Mouse (Mus musculus) CD4-positive helper T cell, adult 2 months (primary cell): Measurements from ENCODE around the gene Gm26897.
A peak's percentile ranks its signal among the peaks of the same experiment; 100 is the strongest.

Experiments used
- DNase-seq: peaks from one replicate; pipeline ENCODE4 v3.0.0-alpha.2; 2012; ENCODE audit warnings: low read depth, missing footprints, low spot score

Gene Gm26897

DNA sequence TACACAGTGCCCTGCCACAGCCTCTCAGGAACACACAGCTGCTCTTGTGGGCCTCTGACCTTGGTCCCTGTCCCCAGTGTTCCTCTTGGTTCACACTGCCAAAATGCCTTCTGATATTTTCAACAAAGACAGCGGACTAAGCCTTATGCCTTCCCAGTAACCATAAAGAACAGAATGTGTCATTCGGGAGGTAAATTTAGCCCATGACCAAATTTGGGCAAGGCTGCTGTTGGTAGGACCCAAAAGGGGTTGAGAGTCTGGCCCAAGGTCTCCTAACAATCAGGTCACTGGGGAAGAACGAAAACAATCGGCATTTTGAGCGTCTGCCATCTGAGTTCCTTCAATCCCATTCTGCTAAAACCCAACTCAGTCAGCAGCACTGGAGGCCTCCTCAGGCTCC, 15.9 kb downstream of the Gm26897 start:
- DNase-seq = no peak

DNA sequence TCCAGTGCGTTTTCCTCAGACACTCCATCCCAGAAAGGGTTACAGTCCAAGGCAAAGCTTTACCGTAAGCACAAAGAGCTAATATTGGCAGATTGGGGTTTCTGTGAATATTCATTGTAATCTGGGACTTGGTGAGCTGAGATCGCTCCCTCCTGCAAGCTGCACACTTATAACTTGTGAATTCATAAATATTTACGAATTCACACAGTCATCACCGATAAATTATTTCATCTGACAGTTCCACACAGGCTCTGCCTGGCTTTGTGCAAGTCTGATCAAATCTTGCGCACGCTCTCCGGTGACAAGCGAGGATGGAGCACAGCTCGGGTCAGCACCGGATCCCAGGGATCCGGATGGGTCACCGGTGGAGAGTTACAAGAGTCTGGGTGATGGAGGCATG, 16.4 kb downstream of the Gm26897 start:
- DNase-seq = no peak

DNA sequence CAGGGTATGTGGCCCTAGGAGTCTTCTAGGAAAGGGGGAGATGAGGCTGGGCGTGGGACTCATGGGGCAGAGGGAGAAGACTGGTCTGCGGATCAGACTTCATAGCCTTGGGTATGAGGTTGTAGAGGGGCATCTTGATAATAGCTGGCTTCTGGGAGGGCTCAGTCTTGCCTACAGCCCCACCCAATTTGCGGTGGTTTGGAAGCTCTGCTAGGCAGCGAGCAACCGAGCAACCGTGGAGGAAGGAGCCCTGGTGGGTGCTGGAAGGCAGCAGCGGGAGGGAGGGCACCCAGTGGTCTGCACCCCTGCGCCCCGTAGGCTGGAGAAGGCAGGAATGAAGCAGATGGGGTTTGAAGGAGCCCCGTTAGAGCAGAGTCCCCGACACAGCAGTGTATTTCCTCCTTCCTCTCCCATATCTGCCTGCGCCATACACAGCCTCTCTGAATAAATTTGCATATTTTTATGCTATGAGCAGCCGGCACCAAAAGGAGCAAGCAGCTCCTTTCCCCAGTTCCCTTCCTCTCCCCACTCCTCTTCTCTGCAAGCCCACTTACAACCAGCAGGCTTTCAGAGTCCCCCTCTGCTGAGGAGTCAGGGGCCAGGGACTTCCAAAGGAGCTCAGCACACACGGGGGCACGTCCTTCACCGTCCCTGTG, 20.9 kb downstream of the Gm26897 start:
- DNase-seq = peak; percentile 16

DNA sequence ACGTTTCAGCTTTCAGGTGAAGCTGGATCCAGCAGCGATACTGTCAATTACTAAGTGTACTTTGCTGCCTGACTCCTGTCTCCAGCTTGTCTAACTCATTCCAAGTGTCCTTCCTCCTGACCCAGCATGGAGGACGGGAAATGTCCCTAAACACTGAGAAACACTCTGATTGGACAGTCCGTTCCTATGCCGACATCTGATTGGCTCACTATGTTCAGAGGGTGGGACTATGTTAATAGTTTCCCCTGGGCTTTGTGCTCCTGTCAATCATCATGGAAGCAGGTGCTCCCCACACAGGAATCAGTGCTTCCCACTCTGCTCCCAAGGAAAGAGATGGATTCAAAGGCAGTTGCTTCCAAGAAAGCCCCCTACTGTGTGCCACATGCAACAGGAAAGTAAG, 21.6 kb downstream of the Gm26897 start:
- DNase-seq = peak; percentile 13

DNA sequence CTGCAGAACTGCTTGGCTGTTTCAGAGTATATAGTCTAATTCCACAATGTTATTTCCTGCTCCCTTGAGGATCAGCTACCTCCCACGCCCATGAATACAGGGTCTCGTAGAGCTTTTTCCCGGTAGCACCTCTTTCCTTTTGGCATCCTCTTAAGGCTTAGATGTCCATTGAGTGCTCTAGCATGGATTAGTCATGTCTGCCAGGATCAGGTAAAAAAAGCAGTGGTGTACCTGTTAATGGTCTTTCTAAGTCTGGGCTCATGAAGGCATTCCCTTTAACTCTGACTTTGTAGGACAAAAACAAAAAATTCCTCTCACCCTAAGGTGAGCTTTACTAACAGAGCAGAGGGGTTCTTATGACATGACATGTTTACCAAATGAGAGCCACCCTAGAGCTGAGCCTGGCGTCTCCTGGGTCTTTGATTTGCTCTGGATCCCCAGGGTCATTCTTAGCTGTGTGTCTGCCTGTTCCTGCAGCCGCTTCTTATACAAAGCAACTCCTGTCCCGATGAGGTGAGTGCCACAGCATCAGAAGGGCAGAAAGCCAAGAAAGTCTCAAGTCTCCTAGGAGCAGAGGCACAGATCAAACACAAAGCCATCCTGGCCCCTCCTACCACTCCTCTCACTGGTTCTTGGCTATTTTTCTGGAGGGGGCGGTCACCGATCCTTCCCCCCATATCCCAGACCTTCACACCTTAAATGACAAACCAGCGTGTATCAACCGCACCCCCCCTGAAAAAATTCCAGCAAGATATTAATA, 27.2 kb downstream of the Gm26897 start:
- DNase-seq = no peak

DNA sequence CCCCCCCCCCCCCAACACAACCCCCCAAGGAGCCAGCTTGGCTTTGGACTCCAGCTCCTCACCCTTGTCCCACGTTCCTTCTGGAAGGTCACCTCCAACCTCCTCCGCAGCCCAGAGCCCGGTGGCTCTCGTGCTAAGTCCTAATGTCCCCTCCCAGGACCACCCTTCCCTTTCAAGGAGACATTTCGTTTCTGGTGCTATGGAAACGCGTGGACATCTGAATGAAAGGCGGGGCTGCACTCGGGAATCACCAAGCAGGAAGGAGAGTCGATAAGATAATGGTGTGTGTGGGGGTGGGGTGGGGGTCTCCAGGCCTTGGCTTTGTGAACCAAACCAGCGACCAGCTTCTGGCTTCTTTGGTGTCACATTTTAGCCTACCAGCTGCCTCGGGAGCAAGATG, 27.9 kb downstream of the Gm26897 start:
- no peak for DNase-seq

DNA sequence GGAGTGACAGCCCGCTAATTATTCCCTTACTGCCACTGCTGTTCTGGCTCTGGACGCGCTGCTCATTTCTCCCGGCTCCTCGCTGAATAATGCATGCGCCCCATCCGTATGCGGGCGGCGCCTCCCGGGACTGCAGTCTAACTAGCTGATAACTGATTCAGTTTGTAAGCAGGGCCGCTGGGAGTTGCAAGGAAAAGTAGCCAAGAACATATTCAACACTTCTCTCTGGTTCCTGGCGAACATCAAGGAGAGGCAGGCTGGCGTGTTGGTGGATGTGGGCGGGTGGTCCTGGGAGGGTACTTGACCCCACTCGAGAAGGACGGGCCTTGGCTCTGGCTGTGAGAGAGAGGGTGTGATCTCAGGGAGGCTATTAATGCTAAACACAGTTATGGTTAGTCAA, 28.4 kb downstream of the Gm26897 start:
- no peak for DNase-seq

DNA sequence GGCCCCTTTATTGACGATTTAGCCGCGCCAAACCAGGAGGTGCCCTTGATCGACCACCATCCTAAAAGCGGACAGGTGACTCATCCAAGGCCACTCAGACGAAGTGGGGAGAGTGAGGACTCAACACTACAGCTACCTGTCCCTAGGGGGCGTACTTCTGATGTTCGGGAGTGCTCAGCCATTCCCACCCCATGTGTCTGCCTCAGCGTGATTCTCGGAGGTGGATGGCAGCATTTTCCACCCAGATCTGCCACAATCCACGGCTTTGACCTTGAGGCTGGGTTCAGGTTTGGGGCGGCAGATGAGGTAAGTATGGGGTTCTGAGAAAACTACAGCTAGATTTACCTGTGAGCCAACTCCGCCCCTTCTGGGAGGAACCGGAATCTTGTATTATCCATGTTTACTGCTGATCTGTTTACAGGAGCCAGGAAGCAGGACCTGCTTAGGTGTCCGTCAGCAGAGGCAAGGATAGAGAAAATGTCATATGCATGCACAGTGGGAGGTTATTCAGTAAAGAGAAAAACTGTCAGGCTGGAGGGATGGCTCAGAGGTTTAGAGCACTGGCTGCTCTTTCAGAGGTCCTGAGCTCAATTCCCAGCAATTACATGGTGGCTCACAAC, 32.1 kb downstream of the Gm26897 start:
- DNase-seq = no peak

DNA sequence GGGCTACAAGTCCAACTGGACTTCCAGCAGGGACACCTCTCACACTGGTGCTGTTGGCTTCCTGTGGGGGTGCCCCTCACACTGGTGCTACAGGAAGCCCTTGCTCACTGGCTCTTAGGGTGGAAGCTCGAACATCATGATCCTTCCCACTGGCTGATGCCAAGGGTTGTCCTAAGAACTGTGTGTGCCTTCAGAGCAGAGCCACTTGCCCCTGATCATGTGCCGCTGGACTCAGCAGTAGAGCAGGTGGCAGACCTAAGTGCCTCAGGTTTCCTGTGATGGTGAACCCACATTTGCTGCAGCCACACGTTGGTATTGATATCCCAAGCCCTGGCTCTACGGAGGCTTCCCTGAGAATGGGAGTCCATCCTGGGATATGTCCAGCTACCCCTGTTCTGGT, 33.0 kb downstream of the Gm26897 start:
- no peak for DNase-seq

DNA sequence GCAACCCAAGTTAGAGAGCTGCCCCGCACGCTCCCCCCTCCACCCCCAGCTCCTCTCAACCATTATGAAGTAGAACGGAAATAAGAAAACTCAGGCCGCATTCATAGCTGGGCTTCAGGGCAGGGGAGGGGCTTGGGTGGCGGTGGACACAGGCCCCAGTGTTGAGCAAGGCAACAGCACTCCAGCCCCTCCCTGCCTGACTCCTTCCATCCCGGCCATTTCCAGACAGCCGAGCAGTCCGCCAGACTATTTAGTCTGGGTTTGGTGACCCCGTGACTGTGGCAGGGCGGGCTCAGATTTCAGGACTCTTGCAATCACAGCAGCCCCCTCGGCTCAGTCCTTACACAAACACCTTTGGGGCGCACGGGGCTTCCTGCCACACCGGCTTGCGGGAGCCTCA, 36.5 kb downstream of the Gm26897 start:
- DNase-seq = no peak

DNA sequence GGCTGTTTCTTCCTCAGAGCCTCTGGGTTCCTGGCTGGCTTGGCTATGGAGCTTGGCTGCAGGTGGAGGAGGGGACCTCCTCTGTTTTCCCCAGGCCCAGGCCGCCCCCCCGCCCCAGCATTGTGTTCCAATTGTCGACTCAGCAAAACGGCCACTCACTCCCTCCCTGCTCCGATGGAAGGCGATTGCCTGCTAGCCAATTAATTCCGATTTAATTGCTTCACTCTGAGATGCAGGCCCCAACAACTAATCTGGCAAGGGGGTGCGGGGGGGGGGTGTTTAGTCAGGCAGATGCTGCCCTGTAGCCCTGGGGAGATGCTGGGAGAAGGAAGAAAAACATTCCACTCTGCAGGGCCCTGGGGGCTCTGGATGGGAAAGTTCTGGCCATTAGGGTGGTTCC, 38.4 kb downstream of the Gm26897 start:
- DNase-seq = no peak

DNA sequence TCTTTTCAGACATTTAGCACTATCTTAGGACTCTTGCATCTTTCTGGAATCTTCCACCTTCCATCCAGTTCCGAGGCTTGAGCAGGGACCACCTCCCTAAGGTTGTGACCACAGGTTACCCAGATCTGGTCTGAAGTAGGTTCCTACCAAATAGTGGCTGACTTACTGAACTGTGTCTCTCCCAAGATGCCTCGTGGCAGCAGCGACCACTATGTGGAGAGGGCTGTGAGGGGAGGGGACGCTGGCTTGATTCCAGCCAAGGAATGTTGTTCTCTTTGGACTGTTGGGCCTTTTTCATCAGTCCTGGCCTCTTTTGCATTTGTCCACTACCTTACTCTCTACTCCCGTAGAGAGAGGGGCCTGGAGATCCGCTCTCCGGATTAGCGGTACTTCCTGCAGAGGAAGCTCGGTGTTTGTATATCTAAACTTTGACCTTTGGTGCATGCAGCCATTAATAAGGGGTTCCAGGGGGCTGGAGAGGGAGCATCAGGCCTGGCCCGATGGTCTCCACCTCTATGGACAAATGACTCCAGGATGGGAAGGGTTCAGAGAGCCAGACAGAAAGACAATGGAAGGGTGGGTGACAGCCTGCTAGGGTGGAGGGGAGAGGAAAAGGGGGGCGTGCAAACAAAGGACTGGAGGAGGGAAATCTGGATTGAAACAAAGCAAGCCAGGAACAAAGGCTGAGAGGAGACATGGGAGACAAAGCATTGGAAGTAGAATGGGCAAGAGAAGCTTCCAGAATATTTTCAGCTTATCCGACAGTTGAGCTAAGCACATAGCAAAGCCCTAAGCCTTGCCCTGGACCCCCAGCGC, 39.1 kb downstream of the Gm26897 start:
- DNase-seq = no peak

DNA sequence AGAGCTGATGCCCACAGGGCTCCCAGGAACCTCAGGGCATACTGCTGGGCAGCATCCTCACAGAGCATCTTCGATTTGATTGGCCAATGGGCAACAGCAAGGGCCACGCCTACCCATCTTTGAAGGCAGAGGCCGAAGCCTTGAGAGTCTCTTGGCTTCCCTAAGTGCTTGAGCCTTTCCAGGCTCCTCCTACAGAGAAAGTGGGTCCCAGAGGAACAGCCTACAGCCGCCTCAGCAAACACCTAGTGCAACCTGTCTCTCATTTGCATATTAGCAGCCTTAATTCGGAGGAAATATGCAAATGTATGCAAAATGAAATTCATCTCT, 39.6 kb downstream of the Gm26897 start:
- no peak for DNase-seq

DNA sequence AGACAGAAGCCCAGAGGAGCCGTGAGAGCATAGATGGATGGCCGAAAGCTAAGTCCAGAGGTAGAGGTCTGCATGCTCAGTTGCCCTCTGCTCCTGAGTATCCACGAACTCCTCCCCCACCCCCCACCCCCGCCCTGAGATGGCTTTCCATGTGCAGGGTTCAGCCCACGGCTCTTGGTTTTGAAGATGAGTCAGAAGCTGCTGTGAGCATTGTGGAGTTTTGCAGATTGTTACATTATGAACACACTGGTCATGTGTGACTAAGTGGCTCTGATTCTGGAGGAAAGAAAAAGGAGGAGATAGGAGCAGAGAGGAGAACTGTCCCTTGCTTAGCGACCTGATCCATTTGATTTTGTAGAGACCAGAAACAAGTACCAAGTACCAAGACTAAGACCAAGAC, 42.5 kb downstream of the Gm26897 start:
- DNase-seq = no peak

DNA sequence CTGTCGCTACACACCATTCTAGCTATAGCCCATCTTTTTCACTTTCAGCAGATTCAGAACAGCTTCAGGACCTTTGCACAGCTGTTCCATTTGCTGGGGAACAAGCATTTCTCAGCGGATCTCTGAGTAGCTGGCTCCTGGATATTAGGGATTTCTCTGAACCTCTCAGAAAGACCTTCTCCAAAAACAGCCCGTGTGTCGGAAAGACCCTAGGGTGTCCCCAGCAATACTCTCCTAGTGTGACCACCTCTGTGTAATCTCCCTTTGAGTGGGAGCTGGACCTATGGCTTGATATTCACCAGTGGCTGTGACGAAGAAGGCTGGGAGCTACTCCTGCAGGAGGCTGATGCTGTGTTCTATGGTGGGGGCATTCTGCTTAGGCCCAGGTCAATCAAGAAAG, 44.4 kb downstream of the Gm26897 start:
- DNase-seq = no peak

DNA sequence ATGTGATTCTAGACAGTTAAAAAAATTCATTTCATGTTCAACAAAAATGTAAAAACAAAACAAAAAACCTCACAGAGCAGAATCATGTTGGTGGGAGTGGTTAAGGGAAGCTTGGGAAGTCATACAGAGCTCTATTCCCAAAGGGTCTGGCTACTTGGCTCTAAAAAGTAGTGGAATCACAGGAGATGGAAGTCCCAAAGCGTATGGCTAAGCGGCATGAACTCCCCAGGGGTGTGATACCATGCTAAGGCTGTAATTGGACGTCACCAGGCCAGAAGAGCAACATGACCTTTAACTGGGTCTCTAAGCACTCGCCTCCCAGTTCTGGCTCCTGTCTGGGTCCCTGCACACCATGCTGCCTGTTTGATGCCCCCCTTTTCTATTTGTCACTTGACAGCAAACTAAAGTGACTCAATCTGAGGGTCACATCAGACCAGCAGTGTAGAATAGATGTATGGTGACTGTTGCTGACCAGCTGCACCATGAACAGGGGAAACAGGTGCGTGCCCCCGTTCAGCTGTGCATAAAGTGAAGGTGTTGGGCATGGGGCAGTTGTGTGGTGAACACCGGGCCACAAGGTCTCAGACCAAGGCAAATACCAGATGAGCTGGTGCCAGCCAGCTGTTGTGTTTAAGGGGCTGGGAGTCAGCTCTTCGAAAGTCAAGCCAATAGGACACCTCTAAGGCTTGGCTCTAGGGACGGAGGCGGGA, 46.2 kb downstream of the Gm26897 start:
- DNase-seq = no peak
